Mouse (Mus musculus): Measurements from ENCODE around the gene Mtfp1.
"Not testable (repeated sequence)": the region's sequence is repeated elsewhere in the genome, so short reads cannot be mapped to it uniquely, and the experiment has no call there.

The Mtfp1 gene

DNA sequence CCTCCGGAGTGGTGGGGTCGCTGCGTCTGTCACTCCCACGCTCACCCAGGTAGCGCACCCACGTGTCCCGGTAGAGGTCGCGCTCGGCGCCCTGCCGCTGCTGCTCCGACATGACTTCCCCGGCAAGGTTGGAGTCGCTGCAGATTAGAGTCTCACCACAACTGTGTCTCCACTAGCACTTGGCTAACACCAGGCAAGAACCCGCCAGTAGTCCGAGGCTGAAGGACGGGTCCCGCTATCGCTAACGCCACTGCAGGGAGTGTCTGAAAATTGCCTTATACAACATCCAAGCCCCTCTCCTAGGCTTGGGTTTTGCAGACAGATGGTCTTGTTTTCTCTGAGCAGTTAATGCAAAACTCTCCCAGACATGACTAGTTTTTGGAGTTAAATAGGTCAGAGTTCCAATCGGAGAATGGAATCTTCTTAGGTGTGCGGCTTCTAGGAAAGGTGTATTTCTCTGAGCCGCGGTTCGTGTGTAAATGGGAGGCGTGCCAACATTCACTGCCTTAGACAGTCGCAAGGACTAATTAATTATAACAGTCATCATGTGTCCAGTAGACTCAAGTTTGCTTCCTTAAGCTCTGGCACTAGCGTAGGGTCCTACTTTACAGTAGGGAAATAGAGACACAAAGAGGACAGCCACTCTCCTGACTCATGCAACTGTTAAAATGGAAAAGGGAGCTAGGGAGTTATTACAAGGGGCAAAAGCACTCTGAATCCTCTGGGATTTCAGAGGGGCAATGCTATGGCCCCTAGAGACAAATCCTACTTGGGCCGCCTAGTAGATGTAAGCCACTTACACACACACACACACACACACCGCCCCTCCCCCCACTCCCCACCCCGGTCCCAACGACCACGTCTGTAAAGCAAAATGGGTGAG is at the start of gene Mtfp1:
TSS of gene Mtfp1 (minus strand) at position 275 of the 883 bp plus-strand sequence.
- DNase-seq (ENCODE audit: low read depth in 2 of 2, low spot score in 2 of 2): peak; percentile 26 to 33

- no peak for DNase-seq (ENCODE audit: low read depth in 2 of 2, low spot score in 2 of 2)
These were observed 48.2 kb upstream of the Mtfp1 start for GRCm38 (mm10) chr11:4143281-4144062.

DNA sequence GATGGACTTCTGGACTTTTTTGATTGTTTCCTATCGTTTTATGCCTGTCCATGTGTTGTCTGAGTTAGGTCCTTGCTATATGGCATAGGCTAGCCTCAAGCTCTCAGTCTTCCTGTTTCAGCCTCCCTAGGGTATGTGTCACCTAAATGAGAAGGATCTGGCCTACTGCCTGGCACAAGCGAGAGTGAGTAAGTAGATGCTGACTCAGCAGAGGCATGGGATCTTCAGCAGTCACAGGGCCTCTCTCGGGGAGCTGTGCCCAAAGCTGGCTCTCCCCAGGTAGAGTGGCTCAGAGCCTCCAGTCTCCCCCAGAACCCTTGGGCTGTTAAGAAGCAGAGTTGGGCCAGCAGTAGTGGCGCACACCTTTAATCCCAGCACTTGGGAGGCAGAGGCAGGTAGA is 47.1 kb upstream of the Mtfp1 start:
- no peak for DNase-seq (ENCODE audit: low read depth in 2 of 2, low spot score in 2 of 2)

GRCm38 (mm10) chr11:4141505-4141904 is 46.3 kb upstream of the Mtfp1 start:
- DNase-seq (ENCODE audit: low read depth in 2 of 2, low spot score in 2 of 2): no peak

DNA sequence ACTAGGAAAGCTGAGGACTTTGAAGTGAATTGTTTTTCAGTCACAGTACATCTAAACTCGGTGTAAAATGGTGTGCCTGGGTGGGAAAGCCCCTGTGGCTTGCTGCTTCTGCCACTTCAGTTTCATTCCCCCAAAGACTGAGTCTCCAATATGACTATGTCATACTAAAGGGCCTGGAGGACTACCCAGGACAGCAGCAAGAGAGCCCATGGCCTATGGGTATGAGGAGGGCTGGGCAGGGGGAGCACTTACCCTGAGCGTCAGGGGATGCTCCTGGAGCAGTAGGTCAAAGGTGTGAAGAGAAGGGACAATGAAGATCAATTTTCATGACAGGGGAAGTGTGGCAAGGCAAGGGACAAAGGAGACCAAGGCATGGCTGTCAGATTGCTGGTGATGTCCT is 43.7 kb upstream of the Mtfp1 start:
- no peak for DNase-seq (ENCODE audit: low read depth in 2 of 2, low spot score in 2 of 2)

GRCm38 (mm10) chr11:4134986-4135935 is 40.0 kb upstream of the Mtfp1 start, which contains the start of gene Rnf215:
Gene Rnf215 (plus strand): TSS chr11:4135202.
- DNase-seq (ENCODE audit: low read depth in 2 of 2, low spot score in 2 of 2): peak; percentile 70 to 79

GRCm38 (mm10) chr11:4134400-4134799 is 39.2 kb upstream of the Mtfp1 start:
- DNase-seq (ENCODE audit: low read depth in 2 of 2, low spot score in 2 of 2): no peak

- DNase-seq (ENCODE audit: low read depth in 2 of 2, low spot score in 2 of 2): peak; percentile 17 to 38
These were observed 38.2 kb upstream of the Mtfp1 start for GRCm38 (mm10) chr11:4133450-4133849.

DNA sequence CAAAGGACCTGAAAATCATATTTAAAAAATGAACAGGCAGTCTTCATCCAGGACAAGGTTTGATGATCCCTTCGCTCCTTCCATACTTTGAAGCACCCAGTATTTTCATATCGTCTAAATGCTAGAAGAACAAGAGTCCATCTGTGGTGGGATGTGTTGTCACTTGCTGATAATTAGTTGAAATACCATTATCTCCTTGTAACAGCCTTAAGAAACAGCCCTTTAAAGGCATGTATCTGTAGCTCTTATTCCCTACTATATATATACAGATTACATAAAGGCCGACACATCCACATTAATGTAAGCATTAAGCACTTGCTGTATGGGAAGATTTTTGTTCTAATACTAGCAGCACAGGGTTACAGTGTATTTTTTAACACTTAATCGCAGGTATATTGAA is 33.2 kb upstream of the Mtfp1 start:
- DNase-seq (ENCODE audit: low read depth in 2 of 2, low spot score in 2 of 2): not testable (repeated sequence)

GRCm38 (mm10) chr11:4127059-4127458 is 31.8 kb upstream of the Mtfp1 start:
- no peak for DNase-seq (ENCODE audit: low read depth in 2 of 2, low spot score in 2 of 2)

DNA sequence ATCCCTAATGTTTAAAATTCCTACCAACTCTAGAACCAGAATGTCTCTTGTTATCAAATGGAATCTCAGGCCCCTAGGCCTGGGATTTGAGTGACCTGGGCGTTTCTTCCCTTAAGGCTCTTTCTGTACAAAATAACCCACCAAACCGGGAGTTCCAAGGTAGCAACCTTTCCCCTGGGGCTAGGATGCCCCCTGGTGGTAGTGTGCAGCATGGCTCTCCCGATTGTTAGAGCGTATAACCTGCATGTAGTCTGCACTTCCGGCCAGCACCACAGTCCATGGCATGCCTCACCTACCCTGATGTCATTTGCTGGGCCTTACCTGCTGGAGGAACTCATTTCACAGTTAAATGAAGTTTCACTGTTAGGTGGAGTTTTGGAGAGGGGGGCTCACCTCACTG is 28.7 kb upstream of the Mtfp1 start:
- peak; percentile 32 to 41 for DNase-seq (ENCODE audit: low read depth in 2 of 2, low spot score in 2 of 2)

DNA sequence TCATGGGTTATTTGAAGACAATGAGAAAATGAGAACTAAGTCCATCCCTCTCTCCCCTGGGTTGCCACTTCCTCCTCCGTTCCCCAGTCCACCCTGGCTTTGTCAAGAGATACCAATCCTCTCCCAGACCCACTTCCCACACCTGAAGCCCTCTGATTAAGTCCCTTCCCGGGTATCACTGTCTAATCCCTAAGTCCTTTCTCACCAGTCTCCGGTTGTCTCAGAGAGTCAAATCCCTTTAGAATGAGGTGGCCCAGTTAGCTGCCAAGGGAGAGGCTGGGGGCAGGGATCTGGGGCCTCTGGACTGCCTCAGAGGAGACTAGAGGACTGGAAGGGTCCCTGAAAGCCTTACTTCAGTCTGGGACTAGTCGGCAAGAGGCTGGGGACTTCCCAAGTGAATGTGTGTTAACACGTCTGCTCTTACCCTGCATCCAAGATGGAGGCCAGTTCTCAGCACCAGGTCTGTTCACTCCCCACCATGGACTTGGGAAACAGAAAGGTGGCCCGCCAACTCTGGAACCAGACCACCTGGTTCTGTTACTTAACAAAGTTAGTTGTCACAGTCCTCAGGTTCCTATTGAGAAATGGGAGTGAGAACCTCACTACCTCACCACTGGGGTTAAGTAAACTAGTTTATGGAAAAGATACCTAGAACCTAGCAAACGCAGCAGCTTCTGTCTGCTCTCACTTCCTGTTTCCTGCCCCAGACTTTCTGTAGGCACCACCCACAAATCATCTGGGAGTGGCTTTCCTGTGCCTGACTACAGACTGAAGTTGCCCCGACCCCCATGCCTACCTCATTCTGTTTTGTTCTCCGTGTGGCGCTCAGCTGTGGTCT is 27.7 kb upstream of the Mtfp1 start, which contains the start of gene Sec14l2:
TSS of gene Sec14l2 (minus strand) at position 674 of the 838 bp plus-strand sequence.
- DNase-seq (ENCODE audit: low read depth in 2 of 2, low spot score in 2 of 2): peak; percentile 27 to 32

GRCm38 (mm10) chr11:4122226-4122625 is 27.0 kb upstream of the Mtfp1 start:
- no peak for DNase-seq (ENCODE audit: low read depth in 2 of 2, low spot score in 2 of 2)

DNA sequence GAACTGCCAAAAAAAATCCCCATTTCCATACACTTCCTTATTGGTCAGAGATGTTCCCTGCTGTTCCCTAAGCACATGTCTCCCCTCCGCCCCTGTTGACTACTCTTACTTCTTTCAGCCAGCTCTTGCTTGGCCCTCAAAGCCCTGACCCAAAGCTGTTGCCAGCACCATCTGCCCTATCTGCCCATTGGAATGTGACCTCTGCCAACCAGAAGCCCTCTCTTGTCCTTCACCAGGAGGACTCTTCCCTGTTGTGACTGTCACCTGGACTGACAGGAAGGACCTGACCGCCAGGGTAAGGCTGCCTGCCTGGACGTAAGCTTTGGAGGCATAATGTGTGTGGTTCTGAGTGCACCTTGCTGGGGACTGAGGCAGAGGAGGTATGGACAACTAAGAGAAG is 26.4 kb upstream of the Mtfp1 start:
- DNase-seq (ENCODE audit: low read depth in 2 of 2, low spot score in 2 of 2): no peak

- DNase-seq (ENCODE audit: low read depth in 2 of 2, low spot score in 2 of 2): no peak
These were observed 24.4 kb upstream of the Mtfp1 start for GRCm38 (mm10) chr11:4119635-4120034.

DNA sequence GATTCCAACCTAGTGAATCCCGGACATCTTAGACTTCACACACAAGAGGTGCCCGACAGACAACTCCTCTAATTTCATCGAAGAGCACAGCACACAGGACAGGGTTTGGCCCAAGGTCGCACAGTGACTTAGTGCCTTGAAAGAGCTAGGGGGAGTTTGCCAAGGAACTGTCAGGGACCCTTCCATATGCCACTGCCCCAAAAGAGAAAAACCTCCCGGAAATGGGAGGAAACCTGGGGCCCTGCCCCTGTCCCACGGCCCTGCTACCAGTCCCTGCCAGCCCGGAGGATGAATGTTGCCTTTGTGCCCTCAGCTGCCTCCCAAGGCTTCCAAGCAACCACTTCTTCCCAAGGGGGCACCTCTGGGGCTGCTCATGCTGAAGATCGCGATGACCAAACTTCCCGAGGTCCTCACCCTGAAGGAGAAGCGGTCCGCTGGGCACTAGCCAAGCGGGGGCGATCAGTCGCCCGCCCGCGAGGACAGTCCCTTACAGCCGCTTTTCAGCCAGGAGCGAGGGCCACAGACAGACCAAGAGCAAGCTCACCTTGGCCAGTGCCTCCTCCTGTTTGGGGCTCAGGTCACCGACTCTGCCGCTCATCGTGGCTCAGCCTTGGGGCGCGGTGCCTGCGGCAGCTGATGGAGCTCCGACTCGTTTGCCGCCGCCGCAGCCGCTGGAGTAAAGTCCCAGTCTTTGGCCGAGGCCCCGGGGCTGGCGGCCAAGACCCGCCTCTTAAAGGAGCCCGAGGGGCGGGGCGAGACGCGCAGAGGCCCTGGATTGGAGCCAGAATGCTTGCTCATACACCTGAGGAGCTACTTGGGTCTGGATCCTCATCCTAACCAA is 23.1 kb upstream of the Mtfp1 start:
- DNase-seq (ENCODE audit: low read depth in 2 of 2, low spot score in 2 of 2): peak in 1 of 2 experiments; percentile 15

DNA sequence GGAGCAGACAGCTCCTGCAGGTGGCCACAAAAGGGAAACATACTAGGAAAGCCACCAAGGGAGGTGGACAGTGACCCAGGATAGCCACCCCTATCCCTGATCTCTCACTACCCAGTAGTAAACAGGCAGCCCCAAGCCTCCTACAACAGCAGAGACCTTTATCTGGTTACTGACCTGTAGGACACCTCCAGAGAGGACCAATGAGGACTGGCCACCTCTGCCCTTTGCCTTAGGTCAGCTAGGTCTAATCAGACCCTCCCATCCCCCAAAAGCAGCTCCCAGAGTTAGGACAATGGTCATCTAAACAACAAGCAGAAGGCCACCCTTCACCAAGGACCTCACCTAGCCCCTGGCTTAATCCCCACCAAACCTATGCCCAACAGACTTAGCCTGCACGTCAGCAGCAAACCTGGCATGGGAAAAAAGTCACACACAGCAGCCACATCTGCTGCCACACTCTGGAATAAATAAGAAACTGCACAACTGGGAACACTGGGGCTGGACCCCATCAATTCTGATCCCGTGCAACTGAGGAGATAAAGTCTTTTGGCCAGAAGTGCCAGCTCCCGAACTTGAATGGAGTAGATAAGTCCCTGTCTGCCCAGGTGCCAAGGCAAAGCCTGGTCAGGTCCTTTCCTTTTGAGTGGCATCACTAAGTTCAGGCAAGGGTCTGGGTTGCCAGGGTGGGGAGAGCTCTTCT is 22.3 kb upstream of the Mtfp1 start:
- DNase-seq (ENCODE audit: low read depth in 2 of 2, low spot score in 2 of 2): no peak

GRCm38 (mm10) chr11:4116458-4117141 is 21.4 kb upstream of the Mtfp1 start:
- DNase-seq (ENCODE audit: low read depth in 2 of 2, low spot score in 2 of 2): no peak
